Mouse (Mus musculus) large intestine, adult 2 months (tissue): ENCODE results near the gene Ndufs2. TPM values are rescaled to one million over a fixed set of nuclear protein-coding genes. Genes with fewer than 3 reads are reported as not detected.
A peak's percentile ranks its signal among the peaks of the same experiment; 100 is the strongest.

Source experiments
- DNase-seq: peaks from one replicate; pipeline ENCODE4 v3.0.0-alpha.2; 2012; ENCODE audit warnings: low read depth, low spot score
- WGBS: fragments of 180-500 bp; shearing (Covaris S2); methylation state at CpG from one replicate; pipeline ENCODE4 v1.1.7; 2018; 5-methylcytosine and 5-hydroxymethylcytosine counted together
- polyA plus RNA-seq: library from polyadenylated mRNA; depleted of rRNA; stranded (reverse); fragments of >200 nt; gene quantifications from 2 replicates; pipeline ENCODE4 v1.2.3, GENCODE M21; 2012

Ndufs2 gene
- polyA plus RNA-seq, 1 experiment = 167 TPM

- WGBS = 39% methylated on average over 4 of the region's 4 CpGs
- DNase-seq = no peak
Measured at GRCm38 (mm10) chr1:171209409-171209808, 41.8 kb downstream of the Ndufs2 start.

GRCm38 (mm10) chr1:171205704-171206493 is 45.3 kb downstream of the Ndufs2 start:
- no peak for DNase-seq
- WGBS = 78% methylated on average over 6 of the region's 6 CpGs

- peak; percentile 29 for DNase-seq
- 23% methylated on average over 7 of the region's 7 CpGs for WGBS
Measured at GRCm38 (mm10) chr1:171204249-171204644, 46.9 kb downstream of the Ndufs2 start.

DNA sequence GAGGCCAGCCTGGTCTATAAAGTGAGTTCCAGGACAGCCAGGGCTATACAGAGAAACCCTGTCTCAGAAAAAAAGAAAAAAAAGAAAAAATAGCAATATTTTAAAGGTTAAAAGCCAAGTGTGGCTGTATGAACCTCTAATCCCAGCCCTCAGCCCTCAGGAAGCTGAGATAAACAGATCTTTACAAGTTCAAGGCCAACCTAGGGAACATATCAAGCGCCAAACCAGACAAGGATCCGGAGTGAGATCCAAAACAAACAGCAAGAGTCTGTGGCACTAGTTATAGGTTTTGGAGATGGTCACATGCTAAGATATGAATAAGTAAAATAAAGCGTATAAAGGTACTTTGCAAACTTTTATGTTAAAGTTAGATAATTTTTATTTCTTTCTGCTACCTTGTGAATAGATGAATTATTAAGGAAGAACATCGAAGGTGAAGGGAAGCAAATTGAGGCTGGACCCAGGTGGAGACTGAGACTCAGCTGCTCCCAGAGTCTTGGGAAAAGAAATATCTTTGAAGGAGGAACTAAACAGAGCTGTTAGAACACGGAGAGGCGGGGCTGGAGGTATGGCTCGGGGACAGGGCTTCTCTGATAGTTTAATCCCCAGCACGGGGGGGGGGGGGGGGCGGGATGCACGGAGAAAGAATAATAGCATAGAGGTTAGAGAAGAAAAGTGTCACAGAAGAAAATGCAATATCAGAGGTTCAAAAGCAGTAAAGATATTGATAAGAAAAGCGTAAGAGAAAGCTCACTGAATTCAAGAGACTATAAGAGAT is 47.5 kb downstream of the Ndufs2 start:
- WGBS = 32% methylated on average over 11 of the region's 11 CpGs
- DNase-seq = no peak

- 100% methylated on average over 1 of the region's 1 CpGs for WGBS
- no peak for DNase-seq
Measured at GRCm38 (mm10) chr1:171200769-171201168, 50.4 kb downstream of the Ndufs2 start.

- no peak for DNase-seq
- WGBS = 24% methylated on average over 1 of the region's 1 CpGs
Measured at GRCm38 (mm10) chr1:171199532-171199931, 51.7 kb downstream of the Ndufs2 start.

- DNase-seq = no peak
- under 1% methylated on average over 33 of the region's 33 CpGs for WGBS
Measured at GRCm38 (mm10) chr1:171195887-171196397, 55.2 kb downstream of the Ndufs2 start, which contains the start of gene Pcp4l1. Pcp4l1 (minus strand) TSS chr1:171196268.

- DNase-seq = no peak
- WGBS = 20% methylated on average over 20 of the region's 20 CpGs
Measured at GRCm38 (mm10) chr1:171195046-171195822, 56.0 kb downstream of the Ndufs2 start.

GRCm38 (mm10) chr1:171193911-171194830 is 57.0 kb downstream of the Ndufs2 start:
- no peak for DNase-seq
- 39% methylated on average over 11 of the region's 11 CpGs for WGBS

GRCm38 (mm10) chr1:171193093-171193840 is 57.9 kb downstream of the Ndufs2 start:
- WGBS = 14% methylated on average over 18 of the region's 18 CpGs
- no peak for DNase-seq

DNA sequence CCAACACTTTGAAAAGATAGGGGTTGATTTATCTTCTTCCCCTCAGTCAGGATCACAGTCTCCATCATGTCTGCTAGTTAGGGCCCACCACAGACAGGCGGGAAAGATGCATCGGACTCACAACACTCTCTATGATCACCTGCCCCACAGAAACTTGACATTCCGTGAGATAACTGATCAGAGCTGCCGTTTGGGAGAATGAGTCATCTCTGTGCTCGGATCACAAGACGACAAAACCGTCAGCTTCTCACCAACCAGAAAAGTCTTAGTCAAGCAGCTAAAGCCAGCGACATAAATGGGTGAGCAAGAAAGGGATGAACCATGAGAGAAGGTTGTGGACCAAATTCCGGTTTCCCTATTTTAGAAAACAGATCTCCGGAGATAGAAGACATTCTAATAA is 58.9 kb downstream of the Ndufs2 start:
- WGBS = 47% methylated on average over 10 of the region's 10 CpGs
- no peak for DNase-seq

GRCm38 (mm10) chr1:171190832-171191231 is 60.4 kb downstream of the Ndufs2 start:
- 97% methylated on average over 9 of the region's 9 CpGs for WGBS

GRCm38 (mm10) chr1:171189476-171190114 is 61.6 kb downstream of the Ndufs2 start:
- 60% methylated on average over 14 of the region's 14 CpGs for WGBS
- DNase-seq = no peak

More at GRCm38 (mm10) chr1:171190832-171191231, 60.4 kb downstream of the Ndufs2 start:
- no peak for DNase-seq

GRCm38 (mm10) chr1:171189046-171189445 is 62.1 kb downstream of the Ndufs2 start:
- DNase-seq = no peak
- WGBS = 24% methylated on average over 8 of the region's 8 CpGs

GRCm38 (mm10) chr1:171187851-171188700 is 63.1 kb downstream of the Ndufs2 start:
- 58% methylated on average over 13 of the region's 13 CpGs for WGBS
- no peak for DNase-seq

DNA sequence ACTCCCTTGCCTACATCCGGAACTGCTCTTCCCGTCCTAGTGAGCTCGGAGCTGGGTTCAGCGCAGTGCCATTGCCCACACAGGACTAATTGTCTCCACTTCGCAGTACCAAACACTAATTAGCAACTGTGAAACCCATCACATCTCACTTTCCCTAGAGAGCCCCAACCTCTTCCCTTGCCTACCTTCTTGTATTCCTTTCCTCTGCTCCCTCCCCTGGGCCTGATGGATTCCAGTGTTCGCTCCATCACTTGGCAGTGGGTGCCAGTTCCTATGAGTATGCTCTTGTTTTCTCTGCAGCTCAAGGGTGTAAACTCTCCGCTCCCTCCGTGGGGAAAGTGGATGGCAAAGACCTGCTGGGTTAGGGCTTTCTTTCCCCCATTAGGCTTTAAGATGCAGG is 65.5 kb downstream of the Ndufs2 start:
- 73% methylated on average over 8 of the region's 8 CpGs for WGBS
- DNase-seq = no peak
